Mouse (Mus musculus) lung, postnatal 0 days (tissue): Measurements from ENCODE around the gene Rsl24d1.

Source experiments
- CTCF ChIP-seq: IDR thresholded peaks from 2 replicates; pipeline ENCODE4 v1.5.1; 2016; ENCODE audit warnings: antibody characterized with exemption, mild to moderate bottlenecking
- EP300 ChIP-seq: IDR thresholded peaks from 2 replicates; pipeline ENCODE4 v1.6.1; 2016; ENCODE audit warnings: antibody characterized with exemption, mild to moderate bottlenecking, control low read depth

- TF ChIP-seq CTCF (no peak), EP300 (0 out of 2 replicates have a peak, but pooled peaks have one; percentile 9)
These were observed at the start of gene Rsl24d1 for GRCm38 (mm10) chr9:73112919-73113906.
